Mouse (Mus musculus) CD4-positive, CD25-positive, alpha-beta regulatory T cell, adult 4 months (primary cell): ENCODE measurements around the gene Unc119b. TPM values are rescaled to one million over a fixed set of nuclear protein-coding genes. Genes with fewer than 3 reads are reported as not detected.
"Not testable (repeated sequence)": the region's sequence is repeated elsewhere in the genome, so short reads cannot be mapped to it uniquely, and the experiment has no call there.

Source experiments
- ATAC-seq: one replicate; pipeline ENCODE4 v1.8.0; 2017
- polyA plus RNA-seq, 2 experiments: library from polyadenylated mRNA; unstranded; fragments of 100-300 nt; shearing (Covaris generic); gene quantifications; one replicate each; pipeline ENCODE4 v1.2.1; 2017

Unc119b gene
- polyA plus RNA-seq, 2 experiments from 2014 or later = 16.1 to 16.4 TPM

DNA sequence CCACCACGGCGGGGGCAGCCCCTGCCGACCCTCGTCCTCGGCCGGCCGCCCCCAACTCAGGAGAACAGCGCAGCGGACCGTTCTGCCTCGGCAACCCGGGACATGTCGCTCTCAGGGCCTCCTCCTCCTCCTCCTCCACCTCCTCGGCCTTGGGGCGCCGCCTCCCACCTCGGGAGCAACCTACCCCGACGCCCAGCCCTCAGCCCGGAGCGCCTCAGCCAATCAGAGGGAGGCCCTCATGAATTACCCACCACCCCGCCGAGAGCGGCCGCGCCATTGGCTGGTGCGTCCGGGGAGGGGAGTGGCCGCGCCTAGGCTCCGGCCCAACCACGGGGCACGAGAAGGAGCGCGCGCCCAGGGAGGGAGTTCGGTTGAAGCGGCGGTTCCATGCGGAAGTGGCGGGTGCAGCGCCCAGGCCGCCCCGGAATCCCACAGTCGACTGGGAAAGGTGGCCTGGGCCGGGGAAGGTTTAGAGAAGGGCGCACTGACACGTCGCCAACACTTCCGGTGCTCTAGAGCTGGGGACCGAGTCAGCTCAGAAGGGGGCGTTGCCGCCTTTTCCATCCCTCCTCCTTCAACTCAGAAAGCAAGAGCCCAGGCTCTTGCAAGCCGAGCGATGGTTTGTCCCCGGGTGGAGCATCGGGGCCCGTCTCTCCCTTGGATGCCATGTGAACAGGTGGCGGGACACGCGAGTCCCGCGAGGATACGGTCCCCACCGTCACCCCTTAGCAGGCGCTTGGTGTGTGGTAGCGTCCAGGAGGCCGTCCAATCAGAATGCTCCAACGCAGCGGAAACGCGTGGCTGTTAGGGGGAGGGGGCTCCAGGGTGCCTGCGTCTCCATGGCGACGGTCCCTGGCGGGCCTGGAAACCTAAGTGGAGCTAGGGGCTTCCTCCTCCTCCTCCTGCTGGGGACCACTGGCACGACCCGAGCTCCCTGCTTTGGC lies 23.5 kb upstream of the Unc119b start, which contains the start of gene Mlec:
Mlec (minus strand) TSS at position 140 of the 944 bp plus-strand sequence.
- ATAC-seq = peak; percentile 91

- no peak for ATAC-seq
Observed at GRCm38 (mm10) chr5:115156933-115157589, 22.3 kb upstream of the Unc119b start.

DNA sequence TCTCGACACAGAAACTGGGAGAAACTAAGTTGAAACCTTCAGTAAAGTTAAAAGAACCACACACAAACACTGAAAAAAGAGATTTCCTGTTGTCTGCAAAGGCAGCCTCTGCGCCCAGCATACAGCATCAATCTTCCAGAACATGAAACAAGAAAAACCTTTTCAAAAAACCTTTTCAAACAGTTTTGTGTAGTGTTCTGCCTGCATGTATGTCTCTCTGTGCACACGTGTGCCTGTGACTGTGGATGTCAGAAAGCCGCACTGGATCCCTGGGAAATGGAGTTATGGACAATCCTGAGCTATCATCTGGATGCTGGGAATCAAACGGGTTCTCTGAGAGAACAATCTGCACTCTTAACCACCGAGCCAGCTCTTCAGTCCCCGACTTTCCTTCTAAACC lies 21.6 kb upstream of the Unc119b start:
- no peak for ATAC-seq

- ATAC-seq = no peak
Observed at GRCm38 (mm10) chr5:115155831-115156230, 21.1 kb upstream of the Unc119b start.

DNA sequence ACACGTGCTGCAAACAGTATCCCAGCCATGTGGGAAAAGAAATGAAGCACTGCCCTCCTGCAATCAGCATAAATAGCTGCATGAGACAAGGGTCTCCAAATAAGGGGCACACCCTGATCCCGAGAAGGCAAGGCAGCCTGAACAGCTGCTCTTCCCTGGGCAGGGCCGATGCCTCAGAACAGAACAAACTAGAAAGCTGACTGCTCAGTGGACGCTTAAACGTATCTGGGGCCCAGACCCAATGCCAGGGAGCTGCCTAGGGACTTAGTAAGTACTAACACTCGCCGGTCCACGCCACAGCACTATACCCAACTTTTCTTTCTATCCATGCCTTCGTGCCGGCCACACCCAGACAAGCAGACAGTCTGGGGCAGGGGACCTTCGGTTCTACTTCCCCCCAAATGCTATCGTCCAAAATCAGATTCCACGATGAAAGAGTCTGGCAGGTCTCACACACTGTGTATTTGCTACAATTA lies 20.4 kb upstream of the Unc119b start:
- no peak for ATAC-seq

DNA sequence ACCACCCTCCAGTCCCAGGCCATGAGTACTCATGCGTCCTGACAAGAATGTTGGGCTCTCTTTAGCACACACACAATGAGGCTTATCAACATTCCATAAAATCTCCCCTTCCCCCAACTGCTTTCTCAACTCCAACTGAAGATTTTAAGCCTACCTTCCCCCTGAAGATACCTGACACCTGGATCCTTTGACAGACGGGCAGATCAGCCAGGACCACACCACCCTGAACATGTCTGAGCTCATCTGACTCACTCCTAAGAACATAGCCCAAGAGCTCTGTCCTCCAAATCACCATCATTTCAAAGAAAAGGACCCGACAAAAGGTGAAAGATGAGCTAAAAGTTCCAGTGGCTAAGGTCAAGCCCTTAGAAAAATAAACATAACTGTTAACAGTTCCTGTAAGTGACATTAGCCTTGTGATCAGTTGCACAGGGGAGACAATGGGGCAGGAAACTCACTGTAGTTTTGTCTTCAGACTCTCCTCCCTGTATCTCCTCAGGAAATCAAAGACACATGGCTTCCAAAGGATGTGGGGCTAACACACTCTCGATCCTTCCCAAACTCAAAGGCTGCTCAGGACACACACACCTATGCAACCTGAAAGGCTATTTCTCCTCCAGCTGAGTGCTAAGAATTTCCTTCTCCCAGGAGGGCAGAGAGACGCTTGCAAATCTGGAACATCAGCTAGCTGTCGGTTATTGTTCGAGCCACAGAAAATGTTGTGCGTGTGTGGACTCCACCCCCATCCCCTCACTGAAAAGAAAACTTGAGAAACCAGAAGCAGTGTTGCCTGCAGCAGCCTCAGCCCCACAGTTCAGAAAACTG lies 17.6 kb upstream of the Unc119b start:
- no peak for ATAC-seq

GRCm38 (mm10) chr5:115151457-115151856 lies 16.7 kb upstream of the Unc119b start:
- peak; percentile 30 for ATAC-seq

- peak; percentile 49 for ATAC-seq
Observed at GRCm38 (mm10) chr5:115150991-115151390, 16.2 kb upstream of the Unc119b start.

- ATAC-seq = no peak
Observed at GRCm38 (mm10) chr5:115149675-115150459, 15.1 kb upstream of the Unc119b start.

- not testable (repeated sequence) for ATAC-seq
Observed at GRCm38 (mm10) chr5:115148872-115149271, 14.1 kb upstream of the Unc119b start.

- no peak for ATAC-seq
Observed at GRCm38 (mm10) chr5:115148378-115148777, 13.6 kb upstream of the Unc119b start.

- no peak for ATAC-seq
Observed at GRCm38 (mm10) chr5:115147388-115147787, 12.6 kb upstream of the Unc119b start.

GRCm38 (mm10) chr5:115146747-115147130 lies 12.0 kb upstream of the Unc119b start:
- ATAC-seq = no peak

DNA sequence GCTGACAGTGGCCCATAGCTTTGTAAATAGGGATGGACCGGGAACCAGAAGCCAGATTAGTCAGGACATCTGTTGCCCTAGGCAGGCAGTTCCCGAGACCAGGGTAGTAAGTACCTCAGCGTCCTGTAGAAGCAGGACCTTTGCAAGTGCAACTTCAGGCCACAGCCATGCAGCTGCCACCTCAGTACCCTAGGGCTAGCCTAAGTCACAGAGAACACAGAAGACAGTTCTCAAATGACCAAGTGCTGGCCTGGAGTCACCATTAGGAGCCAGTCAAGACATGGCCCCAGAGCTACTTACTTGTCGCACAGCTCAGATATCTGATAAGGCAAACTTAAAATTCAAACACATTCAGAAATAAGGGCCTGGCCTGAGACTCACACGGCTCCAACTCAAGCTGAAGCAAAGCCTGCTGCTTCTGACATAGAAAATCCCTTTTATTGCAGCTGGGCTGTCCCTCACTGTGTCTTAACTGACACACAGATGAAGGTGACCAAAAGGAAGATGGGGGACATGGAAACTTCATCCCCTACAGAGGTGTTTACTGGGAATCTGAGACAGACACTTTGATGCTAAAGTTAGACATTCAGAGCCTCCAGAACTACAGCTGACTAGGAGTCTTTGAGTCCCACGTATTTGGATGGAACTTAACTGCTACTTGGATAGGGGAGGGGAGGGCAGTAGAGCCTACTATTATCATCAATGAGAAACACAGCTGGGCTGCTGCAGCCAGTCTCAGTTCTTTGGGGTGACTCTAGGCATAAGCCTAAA lies 11.4 kb upstream of the Unc119b start:
- no peak for ATAC-seq

GRCm38 (mm10) chr5:115145253-115145968 lies 10.6 kb upstream of the Unc119b start:
- no peak for ATAC-seq

GRCm38 (mm10) chr5:115144471-115144870 lies 9.7 kb upstream of the Unc119b start:
- no peak for ATAC-seq

- ATAC-seq = no peak
Observed at GRCm38 (mm10) chr5:115143552-115143951, 8.8 kb upstream of the Unc119b start.

- no peak for ATAC-seq
Observed at GRCm38 (mm10) chr5:115142166-115142697, 7.5 kb upstream of the Unc119b start.

DNA sequence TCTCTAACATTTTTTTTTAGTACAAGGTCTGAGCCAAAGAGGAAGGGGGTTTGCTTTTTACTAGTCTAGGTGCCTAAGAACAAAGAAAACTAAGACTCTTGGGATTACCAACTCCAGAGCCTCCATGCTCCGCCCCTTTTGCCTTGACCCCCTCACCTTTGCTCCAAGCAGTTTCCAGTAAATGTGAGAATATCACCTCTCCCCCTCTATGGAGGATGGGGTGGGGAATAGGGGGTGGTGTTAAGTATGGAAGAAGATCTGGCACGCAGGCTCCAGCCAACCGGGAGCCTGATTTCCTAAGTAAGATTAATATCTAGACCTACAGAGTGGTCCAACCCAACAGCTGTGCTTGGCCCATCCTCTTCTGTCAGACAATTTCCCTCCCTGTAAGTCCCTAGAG lies 6.0 kb upstream of the Unc119b start:
- no peak for ATAC-seq

DNA sequence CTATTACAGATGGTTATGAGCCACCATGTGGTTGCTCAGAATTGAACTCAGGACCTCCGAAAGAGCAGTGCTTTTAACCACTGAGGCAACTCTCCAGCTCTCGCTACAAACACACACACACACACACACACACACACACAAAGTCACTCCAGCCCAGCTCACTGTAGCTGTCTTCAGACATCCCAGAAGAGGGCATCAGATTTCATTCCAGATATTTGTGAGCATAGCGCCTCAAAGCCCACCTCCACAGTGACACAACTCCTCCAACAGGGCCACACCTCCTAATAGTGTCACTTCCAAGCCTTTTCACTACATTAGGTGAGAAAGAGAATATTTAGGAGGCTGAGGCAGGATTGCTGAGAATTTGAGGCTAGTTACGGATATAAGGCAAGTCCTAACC lies 4.3 kb upstream of the Unc119b start:
- ATAC-seq = no peak
